Mouse (Mus musculus): ENCODE measurements around the gene Pcmt1.

GRCm38 (mm10) chr10:7630951-7631720 lies 49.8 kb downstream of the Pcmt1 start:
- TF ChIP-seq CTCF (IDR thresholded peaks at IDR 0.05; ENCODE audit: borderline replicate concordance, insufficient read depth, low read length) = no peak
- TF ChIP-seq POLR2A (IDR thresholded peaks at IDR 0.05; ENCODE audit: low read depth, low read length) = no peak

All from embryonic fibroblast, embryonic 13.5 days (primary cell).